Mouse (Mus musculus) olfactory bulb, adult 2 months (tissue): ENCODE results near the gene Gm17402.

ENCODE experiments used
- CTCF ChIP-seq: fragments of 200-500 bp; IDR thresholded peaks from 2 replicates; pipeline ENCODE4 v1.5.1; 2012; ENCODE audit warnings: low read depth, mild to moderate bottlenecking, low read length, moderate library complexity; ENCODE audit not compliant: insufficient read depth
- POLR2A ChIP-seq: fragments of 200-500 bp; IDR thresholded peaks from 2 replicates; pipeline ENCODE4 v1.6.1; 2012; ENCODE audit warnings: mild to moderate bottlenecking, low read depth, low read length, moderate library complexity; ENCODE audit not compliant: insufficient read depth

- no peak; the same call in 1 of the 2 replicates for TF ChIP-seq CTCF
- 0 out of 2 replicates have a peak, but pooled peaks have one; percentile 24 for TF ChIP-seq POLR2A
Measured at GRCm38 (mm10) chr3:67373872-67374271, 1.1 kb downstream of the Gm17402 start, which contains the start of gene Mlf1.
